Mouse (Mus musculus) left cerebral cortex, adult 2 months (tissue): ENCODE data around the gene Midn. TPM values are rescaled to one million over a fixed set of nuclear protein-coding genes. Genes with fewer than 3 reads are reported as not detected.

Experiments
- DNase-seq, 2 experiments: peaks; one replicate each; pipeline ENCODE4 v3.0.0; 2021 to 2022; ENCODE audit warnings: low spot score in 2 of 2, mixed read lengths in 1 of 2; ENCODE audit errors: extremely low spot score in 1 of 2
- H3K27ac ChIP-seq: fragments of 200-600 bp; 2 replicates; pipeline ENCODE4 v1.8.1; 2022
- H3K4me3 ChIP-seq: fragments of 200-600 bp; 2 replicates; pipeline ENCODE4 v1.8.1; 2022
- CTCF ChIP-seq: fragments of 200-600 bp; IDR thresholded peaks from 2 replicates; pipeline ENCODE4 v1.8.1; 2022; ENCODE audit warnings: antibody characterized with exemption, mild to moderate bottlenecking, moderate library complexity
- intact Hi-C: fragments of 180-260 bp; cut with DNase I; formaldehyde crosslinking; loops from one replicate; pipeline ENCODE4 v1.15.1; 2025
- total RNA-seq, 2 experiments: library from RNA; stranded (reverse); gene quantifications; 2 replicates each; pipeline ENCODE4 v1.2.3; 2021

Midn gene
- total RNA-seq, 2 experiments from 2014 or later = 80.7 to 127 TPM

DNA sequence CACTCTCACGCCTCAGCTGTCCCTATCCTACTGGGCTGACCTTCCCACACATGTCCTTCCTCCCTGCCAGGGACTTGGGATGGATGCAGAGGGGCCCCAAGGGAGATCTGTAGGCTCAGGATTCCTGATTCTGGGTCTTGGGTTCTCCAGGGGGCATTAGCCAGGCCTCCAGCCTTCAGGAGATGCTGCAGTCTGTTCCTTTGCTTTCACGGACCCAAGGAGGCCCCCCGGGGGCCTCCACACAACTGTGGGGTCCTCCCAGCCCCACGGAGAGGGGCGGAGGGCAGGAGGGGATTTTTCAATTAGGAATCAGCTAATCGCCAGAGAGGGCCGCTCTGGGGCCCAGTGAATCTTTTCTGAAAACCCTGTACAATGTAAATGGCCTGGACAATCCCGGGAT lies 46.4 kb downstream of the Midn start:
- Histone ChIP-seq H3K4me3 (no peak overlapping the region), H3K27ac (no peak overlapping the region)
- no peak for TF ChIP-seq CTCF
- DNase-seq = no peak
- intact Hi-C loops = no loop called here

GRCm38 (mm10) chr10:80196167-80196566 lies 48.1 kb downstream of the Midn start:
- no peak for DNase-seq
- H3K4me3 ChIP-seq = no peak overlapping the region
- H3K27ac ChIP-seq = no peak overlapping the region
- no peak for TF ChIP-seq CTCF
- intact Hi-C loops = no loop called here

DNA sequence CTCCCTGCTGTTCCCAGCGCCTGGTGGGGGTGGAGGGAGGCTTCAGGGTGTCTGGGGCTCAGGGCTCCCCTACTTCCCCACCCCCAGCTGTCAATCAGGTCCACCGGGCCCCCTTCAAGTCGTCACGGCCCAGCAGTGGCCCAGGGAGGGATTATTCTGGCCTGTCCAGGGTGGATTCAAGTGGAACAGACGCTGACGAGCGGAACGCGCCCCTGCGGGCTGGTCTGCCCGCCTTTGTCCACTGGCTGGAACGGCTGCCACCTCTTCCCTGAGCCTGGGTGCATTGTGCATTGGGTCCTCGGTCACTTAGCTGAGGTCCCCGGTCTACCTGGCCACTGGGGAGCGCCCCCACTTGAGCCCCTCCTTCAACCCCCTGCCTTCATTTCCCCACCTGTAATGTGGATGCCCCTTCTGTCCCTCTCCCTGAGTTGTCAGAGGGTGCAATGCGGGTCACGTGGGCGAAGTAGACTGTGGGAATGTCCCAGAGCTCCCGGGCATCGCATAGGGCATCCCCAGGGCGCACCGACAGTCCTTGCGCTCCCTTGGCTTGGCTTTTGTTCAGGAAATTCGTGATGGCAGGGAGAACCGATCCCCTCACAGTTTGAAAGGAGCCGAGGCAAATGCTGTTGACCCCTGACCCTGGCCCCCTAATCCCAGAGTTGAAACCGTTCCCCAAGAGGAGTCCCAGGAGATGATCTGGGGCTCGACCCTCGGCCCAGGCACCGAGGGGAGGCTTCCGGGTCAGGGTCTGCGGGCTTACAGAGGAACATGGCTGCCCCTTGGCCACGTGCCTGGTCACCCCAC lies 48.9 kb downstream of the Midn start:
- DNase-seq = no peak
- no peak overlapping the region for H3K27ac ChIP-seq
- H3K4me3 ChIP-seq = no peak overlapping the region
- intact Hi-C loops = no loop called here
- no peak for TF ChIP-seq CTCF

DNA sequence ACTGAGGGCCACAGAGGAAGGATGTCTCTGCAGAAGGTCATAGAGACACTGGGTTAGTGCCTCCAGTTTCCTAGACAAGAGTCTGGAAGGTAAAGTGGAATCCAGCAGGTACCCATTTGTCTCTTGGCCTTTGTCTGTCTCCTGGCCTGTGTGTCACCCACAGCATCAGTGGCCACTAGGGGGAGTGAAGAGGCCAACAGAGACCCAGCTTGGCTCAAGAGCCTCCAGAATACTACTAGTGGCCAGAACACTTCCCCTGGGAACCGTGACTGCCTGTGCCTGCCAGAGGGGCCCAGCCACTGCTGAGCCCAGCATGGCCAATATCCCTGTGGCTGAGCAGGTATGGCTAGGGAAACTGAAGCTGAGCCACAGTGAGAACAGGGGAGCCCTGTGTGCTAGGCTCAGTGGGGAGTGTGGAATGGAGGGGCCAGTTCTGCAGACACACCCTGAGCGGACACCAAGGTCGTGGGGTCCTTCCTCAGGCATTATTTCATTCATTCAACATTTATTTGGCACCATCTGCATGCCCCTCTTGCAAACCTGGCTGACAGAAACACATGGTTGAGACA lies 51.5 kb downstream of the Midn start:
- Histone ChIP-seq H3K27ac (no peak overlapping the region), H3K4me3 (no peak overlapping the region)
- TF ChIP-seq CTCF = peak; percentile 97
- peak; percentile 64 to 73 for DNase-seq
- intact Hi-C loops = loop anchor here (1.0 kb wide), 1 partner anchor 46 kb away; no protein-coding TSS in a partner anchor

DNA sequence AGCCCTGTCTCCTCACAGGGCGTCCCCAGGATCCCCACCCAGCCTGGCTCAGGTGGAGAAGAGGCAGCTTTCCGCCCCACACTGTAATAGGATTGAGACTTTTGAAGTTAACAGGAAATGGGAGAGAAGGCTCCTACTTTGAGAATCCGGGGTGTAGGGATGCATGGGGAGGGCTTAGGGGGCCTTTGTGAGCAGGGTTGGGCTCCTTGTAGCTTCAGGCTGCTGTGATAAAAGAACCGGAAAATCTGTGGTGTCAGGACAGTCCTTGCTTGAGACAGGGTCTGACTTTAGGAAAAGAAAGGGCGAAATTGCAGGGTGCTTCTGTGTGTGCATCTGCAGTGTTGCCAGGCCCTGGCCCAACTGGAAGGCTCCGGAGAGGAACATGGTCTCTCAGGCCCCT lies 52.4 kb downstream of the Midn start:
- intact Hi-C loops = no loop called here
- no peak for TF ChIP-seq CTCF
- H3K27ac ChIP-seq = no peak overlapping the region
- no peak for DNase-seq
- H3K4me3 ChIP-seq = no peak overlapping the region

GRCm38 (mm10) chr10:80204055-80204454 lies 56.0 kb downstream of the Midn start:
- Histone ChIP-seq H3K27ac (no peak overlapping the region), H3K4me3 (no peak overlapping the region)
- intact Hi-C loops = no loop called here
- no peak for DNase-seq
- no peak for TF ChIP-seq CTCF

DNA sequence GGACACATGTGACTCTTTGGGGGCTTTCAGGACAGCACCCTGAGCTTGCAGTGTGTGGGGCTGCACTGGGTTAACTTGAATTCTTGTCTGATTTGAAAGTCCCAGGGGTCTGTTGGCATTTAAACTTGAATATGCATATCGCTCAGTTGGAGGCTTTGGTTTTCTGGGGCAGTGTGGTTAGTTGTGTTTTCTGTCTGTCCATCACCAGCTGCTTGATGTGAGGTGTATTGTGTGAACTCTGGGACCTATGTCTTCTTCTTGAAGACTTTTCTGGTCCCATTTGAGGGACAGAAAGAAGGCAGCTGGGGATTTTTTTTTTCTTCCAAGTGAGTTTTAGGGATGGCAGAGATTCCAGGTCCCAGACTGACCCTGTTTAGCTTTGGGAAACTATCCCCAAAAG lies 59.1 kb downstream of the Midn start:
- intact Hi-C loops = no loop called here
- no peak overlapping the region for H3K4me3 ChIP-seq
- H3K27ac ChIP-seq = no peak overlapping the region
- TF ChIP-seq CTCF = no peak
- no peak for DNase-seq

- no peak for DNase-seq
- intact Hi-C loops = no loop called here
- no peak for TF ChIP-seq CTCF
- Histone ChIP-seq H3K27ac (no peak overlapping the region), H3K4me3 (no peak overlapping the region)
Observed at GRCm38 (mm10) chr10:80207676-80208075, 59.6 kb downstream of the Midn start.

Other genes with a start within 250 kb of the Midn start
- gene Med16, start 239.3 kb upstream of the Midn start, total RNA-seq = 10 to 100 TPM; 55.3 to 55.5 TPM
- not detected for gene Gm26602, start 237.4 kb upstream of the Midn start, total RNA-seq
- 1 to 10 TPM; 6.6 to 9.1 TPM for gene Kiss1r, start 231.3 kb upstream of the Midn start, total RNA-seq
- 100 to 1,000 TPM; 318 to 346 TPM for gene R3hdm4, start 227.1 kb upstream of the Midn start, total RNA-seq
- gene Arid3a, start 221.2 kb upstream of the Midn start, total RNA-seq = 1 to 10 TPM; 5.7 to 10.0 TPM
- 10 to 100 TPM; 45.4 to 49.4 TPM for gene Wdr18, start 188.1 kb upstream of the Midn start, total RNA-seq
- gene Grin3b, start 177.6 kb upstream of the Midn start, total RNA-seq = under 1 TPM; 0.14 to 0.20 TPM
- gene Tmem259, start 163.9 kb upstream of the Midn start, total RNA-seq = 100 to 1,000 TPM; 122 to 126 TPM
- gene Cnn2, start 159.7 kb upstream of the Midn start, total RNA-seq = 1 to 10 TPM; 5.6 to 8.0 TPM
- 10 to 100 TPM; 13.5 to 13.8 TPM for gene Abca7, start 151.8 kb upstream of the Midn start, total RNA-seq
- gene Arhgap45, start 131.6 kb upstream of the Midn start, total RNA-seq = 1 to 10 TPM; 3.5 TPM
- 10 to 100 TPM; 73.0 to 76.0 TPM for gene Polr2e, start 108.5 kb upstream of the Midn start, total RNA-seq
- 100 to 1,000 TPM; 494 to 526 TPM for gene Gpx4, start 101.1 kb upstream of the Midn start, total RNA-seq
- gene Sbno2, start 42.7 kb upstream of the Midn start, total RNA-seq = 10 to 100 TPM; 21.4 to 22.1 TPM
- 100 to 1,000 TPM; 102 to 106 TPM for gene Stk11, start 32.5 kb upstream of the Midn start, total RNA-seq
- gene Atp5d, start 9.6 kb upstream of the Midn start, total RNA-seq = 100 to 1,000 TPM; 356 to 366 TPM
- gene Cbarp, start 7.4 kb upstream of the Midn start, total RNA-seq = 100 to 1,000 TPM; 431 to 456 TPM
- 10 to 100 TPM; 75.8 to 93.0 TPM for gene Cirbp, start 17.7 kb downstream of the Midn start, total RNA-seq
- gene 1600002K03Rik, start 24.7 kb downstream of the Midn start, total RNA-seq = 1 to 10 TPM; 6.0 to 8.1 TPM
- gene Efna2, start 31.2 kb downstream of the Midn start, total RNA-seq = 1 to 10 TPM; 6.8 to 7.2 TPM
- 10 to 100 TPM; 37.8 to 43.3 TPM for gene Mum1, start 78.2 kb downstream of the Midn start, total RNA-seq
- 100 to 1,000 TPM; 194 to 206 TPM for gene Ndufs7, start 100.8 kb downstream of the Midn start, total RNA-seq
- gene Gamt, start 112.7 kb downstream of the Midn start, total RNA-seq = 10 to 100 TPM; 16.6 to 23.3 TPM
- gene Dazap1, start 113.2 kb downstream of the Midn start, total RNA-seq = 10 to 100 TPM; 87.4 to 90.3 TPM
- gene Rps15, start 144.2 kb downstream of the Midn start, total RNA-seq = 100 to 1,000 TPM; 816 to 913 TPM
- 100 to 1,000 TPM; 111 to 113 TPM for gene Apc2, start 147.7 kb downstream of the Midn start, total RNA-seq
- gene 2310011J03Rik, start 172.3 kb downstream of the Midn start, total RNA-seq = 10 to 100 TPM; 26.3 to 26.9 TPM
- gene Pcsk4, start 181.2 kb downstream of the Midn start, total RNA-seq = 1 to 10 TPM; 4.0 to 5.4 TPM
- gene Reep6, start 181.7 kb downstream of the Midn start, total RNA-seq = 10 to 100 TPM; 13.5 to 13.6 TPM
- 10 to 100 TPM in 1 of 2 experiments, 1 to 10 TPM in 1; 7.9 to 11.1 TPM for gene Adamtsl5, start 200.1 kb downstream of the Midn start, total RNA-seq
- 10 to 100 TPM; 27.3 to 37.9 TPM for gene Plk5, start 208.2 kb downstream of the Midn start, total RNA-seq
- gene Mex3d, start 239.4 kb downstream of the Midn start, total RNA-seq = 10 to 100 TPM; 19.2 to 20.6 TPM